Mouse (Mus musculus) frontal cortex, adult (tissue): ENCODE results near the gene Nr3c2.

Experiments used
- ATAC-seq: cut with Nextera tagmentation; 2 replicates; pipeline ENCODE4 v1.9.2; 2017; ENCODE audit warnings: mild to moderate bottlenecking, moderate library complexity, mixed read lengths; ENCODE audit not compliant: low TSS enrichment

Gene Nr3c2

DNA sequence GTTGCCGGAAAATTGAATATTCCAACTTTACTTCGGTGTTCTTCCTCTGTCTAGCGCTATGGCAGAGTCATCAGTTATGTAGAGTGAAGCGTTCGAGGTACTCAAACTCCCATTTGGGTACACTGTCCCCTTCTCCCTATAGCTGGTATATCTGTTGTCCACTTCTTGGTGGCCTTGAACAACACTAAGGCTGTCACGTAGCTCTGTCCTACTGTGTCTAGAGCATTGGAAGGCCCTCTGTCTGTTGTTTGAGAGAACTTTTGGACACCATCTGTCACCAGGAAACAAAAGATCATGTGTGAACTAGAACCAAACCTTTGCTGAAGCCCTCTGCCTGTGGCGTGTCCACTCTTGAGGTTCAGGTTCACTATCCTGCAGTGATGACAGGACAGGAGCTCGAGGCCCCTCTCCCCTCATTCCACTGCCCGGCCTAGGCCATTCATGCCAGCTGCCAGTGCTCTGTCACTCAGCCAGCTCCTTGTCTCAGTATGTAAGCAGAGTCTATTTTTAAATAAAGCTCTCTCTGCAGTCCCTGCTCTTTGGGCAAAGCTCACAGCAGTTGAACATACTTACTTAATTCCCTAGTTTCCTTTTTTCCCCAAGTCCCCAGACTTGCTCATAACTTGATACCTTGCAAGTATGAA lies 72.6 kb downstream of the Nr3c2 start:
- peak; percentile 38 for ATAC-seq

DNA sequence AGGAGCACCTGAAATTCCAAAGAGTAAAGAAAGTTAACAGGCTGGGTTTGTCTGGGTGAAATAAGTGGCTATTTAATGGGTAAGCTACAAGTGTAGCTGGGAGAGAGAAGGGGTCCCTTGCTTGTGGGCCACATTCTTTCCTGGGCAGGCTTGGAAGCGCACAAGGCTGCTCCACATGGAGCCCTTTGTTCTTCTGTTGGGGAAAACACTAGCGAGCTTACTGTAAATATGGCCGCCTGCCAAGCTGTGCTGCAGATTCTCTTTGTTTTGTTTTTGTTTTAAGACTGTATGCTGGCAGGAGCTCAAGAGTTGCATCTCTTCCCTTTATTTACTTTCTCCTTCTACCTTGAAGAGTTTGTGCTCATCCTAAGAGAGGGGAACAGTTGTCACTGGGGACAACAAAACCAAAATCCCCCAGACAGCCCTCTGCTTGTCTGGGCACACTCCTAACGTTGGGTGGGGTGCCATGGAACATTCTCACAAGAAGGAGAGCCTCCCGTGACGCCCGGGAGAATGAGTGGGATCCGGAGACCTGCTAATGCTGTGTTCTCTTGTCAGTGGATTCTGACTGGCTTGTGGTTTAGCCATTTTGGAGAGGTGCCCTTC lies 73.8 kb downstream of the Nr3c2 start:
- no peak for ATAC-seq

DNA sequence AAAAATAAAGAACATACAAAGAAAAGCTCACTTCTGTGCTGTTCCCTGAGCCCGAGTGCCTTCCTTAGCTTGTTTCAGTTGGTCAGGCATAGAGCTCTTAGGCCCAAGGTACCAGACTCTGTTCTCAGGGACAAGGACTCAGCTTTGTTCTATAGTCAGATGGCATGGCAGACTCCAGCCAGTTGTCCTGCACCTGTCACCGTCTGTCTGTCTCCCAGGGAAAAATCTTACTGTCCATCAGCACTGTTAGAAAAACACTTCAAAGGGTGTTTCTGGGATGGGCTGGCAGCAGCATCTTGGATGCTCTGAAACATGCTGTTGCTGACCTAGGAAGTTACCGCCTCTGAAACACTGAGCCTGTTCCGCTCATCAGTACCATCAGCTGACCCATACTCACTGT lies 78.7 kb downstream of the Nr3c2 start:
- ATAC-seq = no peak

DNA sequence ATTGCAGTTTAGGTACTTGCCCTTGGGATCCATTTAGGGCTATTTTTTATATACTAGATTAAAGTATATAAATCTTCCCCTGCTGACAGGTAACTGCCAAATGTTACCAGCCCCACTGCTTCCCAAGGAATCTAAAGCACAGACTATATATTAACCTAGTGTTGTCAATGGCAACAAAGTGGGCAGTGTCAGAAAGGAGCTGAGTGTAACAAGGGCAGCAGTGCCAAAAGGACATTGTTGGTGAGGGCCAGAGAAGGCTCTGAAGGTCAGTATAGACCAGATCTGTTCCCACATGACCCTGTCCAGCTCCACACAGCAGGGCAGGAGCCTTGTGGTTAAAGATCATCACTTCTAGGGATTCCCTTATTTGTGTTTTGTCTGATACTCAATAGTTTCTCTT lies 84.8 kb downstream of the Nr3c2 start:
- ATAC-seq = no peak

DNA sequence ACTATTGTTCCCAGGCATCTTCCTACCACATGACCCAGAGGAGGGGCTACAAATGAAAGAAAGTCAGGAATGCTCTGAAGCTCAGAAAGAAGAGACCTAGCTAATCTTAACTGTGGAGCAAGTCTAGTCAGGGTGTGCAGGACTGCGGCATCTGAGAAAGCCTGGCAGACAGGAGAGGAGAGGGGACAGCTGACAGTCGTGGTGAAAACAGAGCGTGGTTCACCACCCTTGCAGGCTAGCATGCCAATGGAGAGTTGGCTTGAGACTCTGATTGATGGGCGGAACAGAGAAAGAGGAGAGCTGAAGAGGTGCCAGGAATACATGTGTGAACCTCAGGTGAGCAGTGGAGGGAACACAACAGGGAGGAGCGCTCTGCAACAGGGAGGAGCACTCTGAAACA lies 85.6 kb downstream of the Nr3c2 start:
- no peak for ATAC-seq

DNA sequence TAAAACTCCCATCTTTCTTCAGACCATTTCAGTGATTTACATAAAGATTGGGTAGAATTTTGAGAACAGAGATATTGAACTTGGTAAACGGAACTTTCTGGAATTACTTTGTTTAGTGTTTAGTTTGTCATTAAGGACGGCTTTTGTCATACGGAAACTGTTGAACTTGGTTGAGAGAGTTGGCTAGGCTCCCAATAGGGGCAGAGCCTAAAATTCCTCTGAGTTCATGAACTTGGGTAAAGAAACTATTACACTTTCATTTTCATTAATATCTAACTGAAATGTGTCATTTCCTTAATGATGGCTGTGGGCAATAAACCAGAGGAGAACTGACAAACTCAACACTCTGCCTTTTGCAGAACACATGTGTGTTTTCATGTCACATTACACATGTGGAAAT lies 88.6 kb downstream of the Nr3c2 start:
- no peak for ATAC-seq

DNA sequence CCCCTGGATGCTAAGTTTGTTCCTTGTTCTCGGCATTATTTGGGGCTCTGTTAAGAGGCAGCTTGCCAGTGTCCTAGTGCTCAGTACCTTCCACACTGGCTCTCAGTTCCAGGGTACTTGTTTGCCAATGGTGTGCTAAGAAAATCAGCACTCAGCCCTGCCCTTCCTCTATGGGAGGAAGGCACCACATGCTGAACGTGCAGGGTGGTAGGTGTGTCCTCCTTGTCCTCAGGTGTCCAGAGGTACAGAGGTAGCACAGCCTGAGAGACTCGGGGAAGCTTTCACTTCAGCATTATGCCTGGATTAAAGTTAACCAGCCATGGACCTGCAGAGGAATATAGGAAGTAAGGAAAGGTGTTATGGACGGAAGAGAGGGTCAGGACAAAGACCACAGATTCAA lies 99.0 kb downstream of the Nr3c2 start:
- no peak for ATAC-seq

DNA sequence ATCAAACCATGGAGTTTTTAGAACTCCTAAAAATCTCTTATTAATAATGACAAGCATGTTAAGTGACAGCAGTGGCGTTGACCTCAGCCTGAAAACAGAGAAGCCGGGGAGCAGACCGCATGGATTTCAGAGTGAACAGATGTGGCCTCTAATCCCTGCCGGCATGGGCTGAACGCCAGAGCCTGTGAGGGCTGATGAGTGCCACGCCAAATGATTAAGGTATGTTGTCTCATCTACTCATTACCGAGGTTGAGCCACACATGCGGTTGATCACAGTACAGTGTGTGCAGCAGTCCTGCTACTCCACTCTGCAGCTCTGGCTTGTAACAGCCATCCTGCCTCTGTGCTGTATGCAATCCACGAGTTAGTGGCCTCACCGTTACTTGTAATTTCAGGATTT lies 110.2 kb downstream of the Nr3c2 start:
- ATAC-seq = no peak

DNA sequence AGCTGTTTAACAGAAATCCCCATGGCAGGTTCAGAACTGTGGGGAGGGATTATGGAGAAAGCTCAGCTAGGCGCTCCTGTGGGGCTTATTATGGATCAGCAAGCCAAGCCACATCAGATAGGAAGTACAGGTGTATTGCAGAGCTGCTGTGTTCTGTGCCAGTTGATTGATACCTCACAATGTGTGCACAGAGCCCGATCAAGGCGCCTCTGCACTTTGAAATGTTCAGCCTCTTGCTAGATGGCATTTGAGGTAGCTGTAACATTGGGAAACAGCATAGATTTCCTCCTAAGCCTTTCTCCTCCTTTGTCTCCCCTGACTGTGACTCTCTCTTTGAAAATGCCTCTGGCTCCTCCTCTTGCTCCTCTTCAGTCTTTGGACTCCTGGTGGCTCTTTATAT lies 112.7 kb downstream of the Nr3c2 start:
- no peak for ATAC-seq

DNA sequence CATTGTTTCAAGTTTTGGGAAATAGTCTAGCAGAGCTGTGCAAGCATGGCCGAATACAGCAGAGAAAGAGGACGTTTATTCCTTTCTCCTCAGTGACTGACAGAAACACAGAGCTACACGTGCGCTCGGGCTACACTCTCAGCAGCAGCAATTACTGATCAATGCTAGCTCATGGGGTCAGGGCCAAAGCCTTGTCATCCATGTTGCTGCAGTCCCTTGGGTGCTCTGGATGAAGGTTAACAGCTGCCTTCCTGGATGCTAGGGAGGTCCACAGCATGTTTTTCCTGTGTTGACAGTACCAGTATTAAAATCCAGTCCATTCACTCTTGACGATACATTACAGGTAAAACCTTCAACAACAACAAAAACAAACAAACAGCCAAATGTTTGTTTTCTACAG lies 113.4 kb downstream of the Nr3c2 start:
- ATAC-seq = no peak

DNA sequence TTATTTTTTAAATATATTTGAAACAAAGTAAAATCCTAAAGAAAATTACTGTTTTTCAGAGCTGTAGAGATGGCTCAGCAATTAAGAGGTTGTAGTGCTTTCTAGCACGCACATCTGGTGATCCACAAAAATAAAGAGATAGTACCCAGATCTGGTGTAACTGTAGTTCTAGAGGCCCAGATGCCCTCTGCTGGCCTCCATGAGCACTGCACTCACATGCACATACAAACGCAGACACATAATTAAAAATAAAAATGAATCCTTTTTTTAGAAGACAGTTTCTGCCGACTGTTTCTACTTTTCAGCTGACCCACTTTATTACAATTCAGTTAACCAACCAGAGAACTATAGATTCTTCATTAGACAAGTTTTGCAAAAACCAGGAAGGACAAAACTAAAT lies 117.5 kb downstream of the Nr3c2 start:
- no peak for ATAC-seq

DNA sequence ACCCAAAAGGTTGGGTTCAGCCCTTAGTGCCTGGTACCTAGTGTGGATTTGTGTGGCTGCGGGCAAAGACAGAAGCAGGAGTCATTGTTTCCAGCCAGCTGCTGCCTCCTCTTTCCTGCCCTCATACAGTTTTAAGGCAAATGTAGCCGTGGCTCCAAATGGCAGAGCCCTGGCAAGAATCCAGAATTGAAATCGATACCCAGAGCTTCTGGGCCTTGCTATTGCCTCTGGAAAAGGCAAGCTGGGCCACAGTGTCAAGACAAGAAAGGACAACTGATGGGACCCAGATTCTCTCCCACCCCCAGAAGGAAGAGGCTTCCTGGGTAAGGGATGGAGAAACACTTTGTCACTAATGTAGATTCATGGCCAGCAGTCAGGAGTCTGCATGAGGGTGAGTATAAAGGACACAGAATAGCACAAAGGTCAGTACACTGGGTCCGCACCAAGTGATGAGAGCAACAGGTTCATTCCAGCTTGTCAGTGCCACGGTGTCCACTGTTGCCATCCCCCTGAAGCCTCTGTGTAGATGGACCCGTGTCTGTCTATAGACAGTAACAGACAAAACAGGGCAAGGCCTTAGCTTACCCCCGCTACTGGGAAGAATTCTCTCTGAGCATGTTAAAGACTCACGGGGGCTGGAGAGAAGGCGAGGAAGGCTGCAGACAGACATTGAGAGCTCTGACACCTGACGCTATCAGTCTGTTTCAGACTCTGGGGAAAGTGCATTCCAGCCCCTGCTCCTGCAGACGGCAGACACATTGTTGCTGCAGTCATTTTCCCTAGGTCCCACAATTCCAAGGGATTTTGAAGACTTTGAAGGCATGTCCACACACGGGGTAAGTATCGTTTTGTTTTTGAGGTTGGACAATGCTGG lies 124.8 kb downstream of the Nr3c2 start:
- no peak for ATAC-seq

DNA sequence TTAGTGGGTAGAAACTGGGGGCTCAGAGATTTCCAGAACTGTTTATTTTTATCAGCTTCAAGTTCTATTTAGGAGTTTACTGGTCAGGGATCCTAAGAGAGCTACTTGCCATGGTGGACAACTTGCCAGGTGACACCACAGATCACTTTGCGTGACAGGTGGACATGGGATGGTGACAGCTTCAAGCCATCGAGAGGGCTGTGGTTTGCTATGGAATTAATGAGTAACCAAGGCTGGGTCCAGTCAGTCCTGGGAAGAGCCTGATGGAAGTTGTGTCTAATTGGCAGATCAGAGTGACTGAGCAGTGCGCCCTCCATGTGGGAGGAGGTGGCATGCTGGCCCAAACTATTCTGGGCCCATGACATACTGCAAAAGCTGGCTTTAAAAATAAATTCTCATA lies 132.0 kb downstream of the Nr3c2 start:
- ATAC-seq = no peak

DNA sequence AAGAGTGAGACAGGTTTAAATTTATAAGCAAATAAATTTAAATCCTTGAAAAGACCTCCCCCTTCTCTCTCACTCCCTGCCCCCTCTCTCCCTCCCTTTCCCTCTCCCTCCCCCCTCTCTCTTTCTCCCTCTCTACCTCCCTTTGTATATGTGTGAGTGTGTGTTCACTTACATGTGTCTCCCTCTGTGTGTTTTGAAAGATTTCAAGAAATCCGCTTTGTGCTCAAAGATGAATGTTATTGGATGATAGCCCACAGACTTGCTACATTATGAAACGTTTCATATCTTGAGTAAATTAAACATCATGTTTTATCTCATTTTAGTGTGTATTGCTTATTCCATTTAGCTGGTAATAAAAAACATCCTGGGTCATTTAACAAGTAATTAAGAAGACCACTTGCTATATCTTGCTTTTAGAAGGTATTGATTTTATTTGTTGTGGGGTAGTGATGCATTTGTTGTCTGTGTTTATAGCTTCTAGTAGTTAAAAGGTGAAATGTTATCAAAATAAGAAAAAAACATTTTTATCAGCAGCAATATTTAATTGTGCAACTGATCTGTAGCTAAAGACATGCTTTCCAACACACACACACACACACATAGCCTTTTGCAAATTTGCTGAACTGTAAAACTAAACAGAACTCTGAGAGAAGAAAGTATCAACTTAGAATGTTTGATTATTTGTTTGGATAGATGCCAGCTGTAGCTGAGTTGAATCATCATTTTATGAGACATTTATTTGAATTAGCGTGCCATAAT lies 134.6 kb downstream of the Nr3c2 start:
- no peak for ATAC-seq

DNA sequence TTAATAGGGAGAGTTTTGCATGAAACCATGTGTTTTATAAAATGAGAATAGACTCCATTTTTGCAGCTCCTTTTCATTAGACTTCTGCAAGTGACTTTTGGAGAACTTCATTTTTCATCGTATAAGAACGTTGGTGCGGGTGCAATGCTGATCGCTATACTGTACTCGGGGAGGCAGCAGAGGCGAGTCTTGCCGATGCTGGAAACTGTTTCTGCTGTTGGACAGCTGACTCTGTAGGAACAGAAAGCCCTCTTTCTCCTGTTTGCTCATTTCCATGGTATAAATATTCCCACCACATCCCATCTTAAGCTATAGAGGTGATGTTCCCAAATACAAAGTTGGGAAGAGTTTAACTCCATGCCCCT lies 135.2 kb downstream of the Nr3c2 start:
- ATAC-seq = no peak

DNA sequence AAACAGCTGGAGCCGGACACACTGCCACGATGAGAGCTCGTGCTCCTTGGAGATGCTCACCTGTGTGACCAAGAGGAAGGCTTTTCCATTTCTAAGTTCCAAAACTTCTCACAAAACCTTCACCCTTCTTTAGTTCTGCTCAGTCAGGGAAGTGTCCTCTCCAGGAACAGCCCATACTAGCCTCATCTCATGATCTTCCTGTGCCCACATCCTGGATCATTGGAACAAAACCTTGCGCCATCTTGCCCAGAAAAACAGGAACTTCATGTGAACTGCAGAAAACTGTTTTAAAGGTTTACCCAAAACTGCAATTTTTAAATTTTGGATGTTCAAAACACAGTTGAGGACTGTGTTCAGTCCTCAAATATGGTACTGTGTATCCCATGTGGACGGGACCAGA lies 142.0 kb downstream of the Nr3c2 start:
- ATAC-seq = no peak

DNA sequence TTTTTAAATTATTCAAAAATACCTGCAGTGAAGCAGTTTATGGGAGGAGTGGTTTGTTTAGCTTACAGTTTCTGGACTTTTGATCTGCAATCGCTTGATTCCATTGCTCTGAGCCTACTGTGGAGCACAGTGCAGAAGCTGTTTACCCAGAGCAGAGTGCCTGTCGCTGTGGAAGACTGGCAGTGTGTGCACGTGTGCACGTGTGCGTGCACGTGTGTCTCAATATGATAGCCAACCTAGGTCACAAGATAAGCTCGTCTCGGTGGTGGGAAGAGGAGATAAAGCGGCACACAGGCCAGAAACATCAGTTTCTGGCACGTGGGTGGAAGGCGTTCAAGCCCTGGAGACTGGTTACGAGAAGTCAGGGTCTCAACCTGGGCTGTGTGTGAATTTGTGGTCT lies 145.6 kb downstream of the Nr3c2 start:
- ATAC-seq = no peak

DNA sequence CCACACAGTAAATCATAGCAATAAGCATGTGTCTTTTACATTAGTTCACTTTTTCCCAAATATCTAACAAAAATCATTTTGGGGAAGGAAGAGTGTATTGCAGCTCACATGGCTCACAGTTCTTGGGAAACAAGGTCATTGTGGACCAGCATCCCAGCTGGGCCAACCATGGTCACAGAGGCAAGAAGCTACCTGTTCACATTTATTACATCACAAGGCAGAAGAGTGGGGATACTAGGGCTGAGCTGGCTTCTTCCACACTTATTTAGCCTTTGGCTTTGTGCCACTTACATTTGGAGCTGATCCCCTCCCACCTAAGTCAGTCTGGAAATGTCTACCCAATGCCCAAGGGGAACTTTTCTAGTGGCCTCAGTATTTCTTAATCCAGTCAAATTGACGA lies 146.5 kb downstream of the Nr3c2 start:
- no peak for ATAC-seq

DNA sequence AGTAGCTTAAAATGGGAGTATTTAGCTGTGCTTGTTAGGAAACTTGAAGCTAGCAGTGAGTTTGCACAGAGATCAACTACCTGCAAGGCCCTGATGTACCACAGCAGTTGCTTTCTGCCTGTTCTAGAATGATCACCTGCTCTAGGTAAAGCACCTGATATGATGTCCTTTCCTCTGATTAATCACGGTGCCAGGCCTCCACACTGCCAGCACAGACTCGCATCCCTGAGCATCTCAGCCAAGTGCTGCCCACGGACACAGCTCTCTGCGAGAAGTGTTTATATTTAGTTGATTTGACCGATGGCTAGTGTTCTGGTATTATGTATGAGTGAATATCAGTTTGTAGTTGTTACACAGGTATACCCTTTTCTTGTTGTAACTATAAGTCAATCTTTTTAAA lies 147.0 kb downstream of the Nr3c2 start:
- peak; percentile 91 for ATAC-seq

DNA sequence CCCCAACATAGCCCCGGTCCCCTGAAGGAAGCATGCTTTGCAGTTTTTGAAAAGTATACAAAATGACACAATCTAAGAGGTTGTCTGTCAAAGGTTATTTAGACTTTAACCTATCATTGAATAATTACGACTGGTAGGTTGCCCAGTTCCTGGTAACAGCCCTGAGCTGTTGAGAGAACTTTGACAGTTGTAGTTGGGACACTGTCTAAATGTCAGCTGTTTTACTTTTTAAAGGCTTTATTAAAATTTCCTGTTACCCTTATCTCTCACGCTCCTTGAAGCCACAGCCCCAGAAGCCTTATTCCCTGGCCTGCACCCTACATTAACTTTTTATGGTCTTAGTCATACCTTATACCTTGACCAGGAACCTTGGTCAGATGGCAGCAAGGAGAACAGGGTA lies 147.5 kb downstream of the Nr3c2 start:
- no peak for ATAC-seq

DNA sequence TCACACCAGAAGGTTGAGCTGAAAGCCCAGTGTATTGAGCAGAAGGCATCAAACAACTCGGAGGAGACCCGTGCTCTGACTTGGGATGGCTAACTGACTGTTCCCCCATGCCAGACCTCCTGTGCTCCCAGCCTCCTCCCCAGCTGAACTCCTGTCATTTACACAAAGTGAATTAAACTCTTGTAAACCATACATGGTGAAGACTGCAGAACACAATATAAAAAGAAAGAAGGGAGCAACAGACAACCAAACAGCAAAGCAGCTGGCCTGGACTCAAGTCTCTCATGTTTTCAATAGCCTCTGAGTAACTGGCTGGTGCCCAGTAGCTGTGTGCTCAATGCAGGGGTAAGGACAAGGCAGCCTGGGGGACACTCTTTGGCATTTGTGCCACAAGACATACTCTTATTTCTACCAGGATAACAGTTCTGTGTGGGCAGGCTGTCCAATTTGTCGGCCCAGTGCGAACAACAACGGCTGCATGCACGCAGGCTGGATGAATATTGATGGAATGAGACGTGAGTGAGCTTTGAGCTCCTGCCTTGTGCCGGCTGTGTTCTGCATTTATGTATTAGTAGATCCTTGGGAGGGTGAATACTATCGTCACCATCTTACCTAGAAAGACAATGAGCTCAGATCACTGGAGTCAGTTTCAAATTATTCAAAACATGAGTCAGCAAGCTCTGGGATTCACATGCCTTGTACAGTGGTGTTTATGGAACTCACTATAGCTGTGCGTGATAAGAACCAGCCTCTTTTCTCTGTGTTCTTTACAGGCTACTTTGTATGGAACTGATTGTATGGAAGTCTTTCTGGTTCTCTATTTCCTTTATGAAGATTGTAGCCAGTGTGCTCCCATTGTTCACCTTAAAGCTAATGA lies 152.4 kb downstream of the Nr3c2 start:
- ATAC-seq = peak; percentile 90
